Mouse (Mus musculus) CH12.LX (cell line): ENCODE data around the gene Cog1. TPM values are rescaled to one million over a fixed set of nuclear protein-coding genes. Genes with fewer than 3 reads are reported as not detected.
A peak's percentile ranks its signal among the peaks of the same experiment; 100 is the strongest.

Experiments
- DNase-seq: peaks from one replicate; pipeline ENCODE4 v3.0.0-alpha.2; 2013; ENCODE audit errors: extremely low read depth
- H3K27ac ChIP-seq: 2 replicates; pipeline ENCODE4 v1.5.1; 2012; ENCODE audit warnings: low read depth, mild to moderate bottlenecking, control low read depth, moderate library complexity; ENCODE audit not compliant: insufficient read depth
- H3K27me3 ChIP-seq: replicated peaks from 2 replicates; pipeline ENCODE3; 2012; ENCODE audit warnings: inconsistent platforms
- H3K36me3 ChIP-seq, 2 experiments: replicated peaks in 1 of 2; 2 replicates each; pipeline versions ENCODE3 to v1.6.1; 2012; ENCODE audit warnings: inconsistent platforms in 1 of 2, low read length in 1 of 2, mild to moderate bottlenecking in 1 of 2, mixed read lengths in 1 of 2, moderate library complexity in 1 of 2; ENCODE audit not compliant: control insufficient read depth in 1 of 2, insufficient read depth in 1 of 2
- H3K4me1 ChIP-seq, 2 experiments: 2 replicates each; pipeline ENCODE4 v1.6.1; 2012; ENCODE audit warnings: inconsistent platforms in 1 of 2, moderate library complexity in 1 of 2; ENCODE audit not compliant: insufficient read depth in 2 of 2, control insufficient read depth in 1 of 2
- H3K4me2 ChIP-seq: 2 replicates; pipeline ENCODE4 v1.6.1; 2012; ENCODE audit warnings: low read depth, mild to moderate bottlenecking, control low read depth; ENCODE audit not compliant: poor library complexity, insufficient read depth, severe bottlenecking
- H3K4me3 ChIP-seq, 3 experiments: fragments of 150-350 bp in 1 of 3; sonication (generic) in 1 of 3; replicated peaks in 1 of 3; 2 replicates each; pipeline versions ENCODE3 to v1.5.1; 2011 to 2012; ENCODE audit warnings: low read depth in 2 of 3, low read length in 2 of 3, mild to moderate bottlenecking in 2 of 3, moderate library complexity in 2 of 3, control low read depth in 1 of 3, improper control_type of control experiment in 1 of 3, inconsistent platforms in 1 of 3, mixed read lengths in 1 of 3; ENCODE audit not compliant: poor library complexity in 1 of 3
- H3K79me2 ChIP-seq: replicated peaks from 2 replicates; pipeline ENCODE4 v1.6.1; 2012; ENCODE audit warnings: mild to moderate bottlenecking, moderate library complexity; ENCODE audit not compliant: control insufficient read depth, poor library complexity, insufficient read depth, severe bottlenecking; ENCODE audit errors: extremely low read depth
- H3K9ac ChIP-seq: 2 replicates; pipeline ENCODE4 v1.6.1; 2012; ENCODE audit warnings: low read depth, mild to moderate bottlenecking, control low read depth, moderate library complexity; ENCODE audit not compliant: insufficient read depth
- H3K9me3 ChIP-seq: replicated peaks from 2 replicates; pipeline ENCODE3; 2012; ENCODE audit warnings: low read length, inconsistent platforms, mixed read lengths
- BHLHE40 ChIP-seq: IDR thresholded peaks from 2 replicates; pipeline ENCODE4 v1.6.1; 2011; ENCODE audit warnings: mild to moderate bottlenecking, low read depth, low read length, improper control_type of control experiment
- CHD1 ChIP-seq: IDR thresholded peaks from 2 replicates; pipeline ENCODE4 v1.6.1; 2012; ENCODE audit warnings: low read depth, low read length, improper control_type of control experiment, inconsistent platforms
- CHD2 ChIP-seq: IDR thresholded peaks from 2 replicates; pipeline ENCODE4 v1.6.1; 2011; ENCODE audit warnings: low read length, improper control_type of control experiment
- CTCF ChIP-seq, 2 experiments: IDR thresholded peaks in 1 of 2; conservative IDR thresholded peaks in 1 of 2; 2 replicates each; pipeline ENCODE4 v1.5.1; 2011 to 2012; ENCODE audit warnings: low read depth in 2 of 2, low read length in 2 of 2, improper control_type of control experiment in 1 of 2, inconsistent platforms in 1 of 2, mild to moderate bottlenecking in 1 of 2, moderate library complexity in 1 of 2
- E2F4 ChIP-seq: IDR thresholded peaks from 2 replicates; pipeline ENCODE4 v1.6.1; 2011; ENCODE audit warnings: low read depth, low read length, improper control_type of control experiment; ENCODE audit not compliant: insufficient replicate concordance
- ELF1 ChIP-seq: IDR thresholded peaks from 2 replicates; pipeline ENCODE4 v1.6.1; 2014; ENCODE audit warnings: low read depth, mild to moderate bottlenecking, inconsistent platforms, low read length, improper control_type of control experiment
- ETS1 ChIP-seq: conservative IDR thresholded peaks from 2 replicates; pipeline ENCODE4 v1.6.1; 2012; ENCODE audit warnings: low read depth, mild to moderate bottlenecking, inconsistent platforms, low read length, improper control_type of control experiment, moderate library complexity
- HCFC1 ChIP-seq: IDR thresholded peaks from 2 replicates; pipeline ENCODE4 v1.6.1; 2012; ENCODE audit warnings: low read depth, mild to moderate bottlenecking, inconsistent platforms, low read length, improper control_type of control experiment
- IRF4 ChIP-seq: IDR thresholded peaks from 2 replicates; pipeline ENCODE4 v1.6.1; 2014; ENCODE audit warnings: low read depth, mild to moderate bottlenecking, inconsistent platforms, low read length, improper control_type of control experiment
- JUN ChIP-seq: IDR thresholded peaks from 2 replicates; pipeline ENCODE4 v1.6.1; 2011; ENCODE audit warnings: low read depth, mild to moderate bottlenecking, low read length, improper control_type of control experiment, moderate library complexity; ENCODE audit not compliant: insufficient read depth
- JUND ChIP-seq: conservative IDR thresholded peaks from 2 replicates; pipeline ENCODE4 v1.6.1; 2011; ENCODE audit warnings: low read depth, low read length, improper control_type of control experiment
- KAT2A ChIP-seq: IDR thresholded peaks from 2 replicates; pipeline ENCODE4 v1.6.1; 2012; ENCODE audit warnings: low read length, improper control_type of control experiment, inconsistent platforms; ENCODE audit not compliant: insufficient replicate concordance
- MAFK ChIP-seq: IDR thresholded peaks from 2 replicates; pipeline ENCODE4 v1.6.1; 2011; ENCODE audit warnings: low read length, improper control_type of control experiment; ENCODE audit not compliant: insufficient replicate concordance
- MAZ ChIP-seq: IDR thresholded peaks from 2 replicates; pipeline ENCODE4 v1.6.1; 2012; ENCODE audit warnings: low read depth, mild to moderate bottlenecking, inconsistent platforms, low read length, improper control_type of control experiment, moderate library complexity
- MEF2A ChIP-seq: IDR thresholded peaks from 2 replicates; pipeline ENCODE4 v1.6.1; 2014; ENCODE audit warnings: low read depth, mild to moderate bottlenecking, inconsistent platforms, low read length, improper control_type of control experiment, borderline replicate concordance
- MYC ChIP-seq: IDR thresholded peaks from 2 replicates; pipeline ENCODE4 v1.6.1; 2011; ENCODE audit warnings: low read depth, mild to moderate bottlenecking, improper control_type of control experiment, low read length
- NELFE ChIP-seq: IDR thresholded peaks from 2 replicates; pipeline ENCODE4 v1.6.1; 2011; ENCODE audit warnings: low read depth, low read length, improper control_type of control experiment
- NRF1 ChIP-seq: IDR thresholded peaks from 2 replicates; pipeline ENCODE4 v1.6.1; 2014; ENCODE audit warnings: low read depth, mild to moderate bottlenecking, inconsistent platforms, low read length, improper control_type of control experiment, moderate library complexity
- PAX5 ChIP-seq: IDR thresholded peaks from 2 replicates; pipeline ENCODE4 v1.6.1; 2012; ENCODE audit warnings: low read length, inconsistent platforms, mixed read lengths
- POLR2A ChIP-seq: IDR thresholded peaks from 2 replicates; pipeline ENCODE4 v1.6.1; 2011; ENCODE audit warnings: low read depth, mild to moderate bottlenecking, improper control_type of control experiment, low read length
- RAD21 ChIP-seq: IDR thresholded peaks from 2 replicates; pipeline ENCODE4 v1.6.1; 2011; ENCODE audit warnings: low read depth, mild to moderate bottlenecking, low read length, improper control_type of control experiment, moderate library complexity
- RCOR1 ChIP-seq: conservative IDR thresholded peaks from 2 replicates; pipeline ENCODE4 v1.6.1; 2012; ENCODE audit warnings: low read depth, mild to moderate bottlenecking, inconsistent platforms, low read length, improper control_type of control experiment
- SMC3 ChIP-seq: IDR thresholded peaks from 2 replicates; pipeline ENCODE4 v1.6.1; 2011; ENCODE audit warnings: low read depth, low read length, improper control_type of control experiment
- TBP ChIP-seq: conservative IDR thresholded peaks from 2 replicates; pipeline ENCODE4 v1.6.1; 2011; ENCODE audit warnings: low read depth, low read length, improper control_type of control experiment
- TCF12 ChIP-seq: IDR thresholded peaks from 2 replicates; pipeline ENCODE4 v1.6.1; 2014; ENCODE audit warnings: low read depth, mild to moderate bottlenecking, inconsistent platforms, low read length, improper control_type of control experiment
- UBTF ChIP-seq: IDR thresholded peaks from 2 replicates; pipeline ENCODE4 v1.6.1; 2012; ENCODE audit warnings: low read depth, mild to moderate bottlenecking, inconsistent platforms, low read length, improper control_type of control experiment, moderate library complexity
- USF1 ChIP-seq: IDR thresholded peaks from 2 replicates; pipeline ENCODE4 v1.6.1; 2014; ENCODE audit warnings: low read depth, mild to moderate bottlenecking, inconsistent platforms, low read length, improper control_type of control experiment
- USF2 ChIP-seq: conservative IDR thresholded peaks from 2 replicates; pipeline ENCODE4 v1.6.1; 2011; ENCODE audit warnings: low read depth, low read length, improper control_type of control experiment
- ZC3H11A ChIP-seq: IDR thresholded peaks from 2 replicates; pipeline ENCODE4 v1.6.1; 2012; ENCODE audit warnings: low read depth, mild to moderate bottlenecking, inconsistent platforms, low read length, improper control_type of control experiment
- ZKSCAN1 ChIP-seq: IDR thresholded peaks from 2 replicates; pipeline ENCODE4 v1.6.1; 2012; ENCODE audit warnings: low read depth, inconsistent platforms, low read length, improper control_type of control experiment, borderline replicate concordance
- ZMIZ1 ChIP-seq: IDR thresholded peaks from 2 replicates; pipeline ENCODE4 v1.6.1; 2012; ENCODE audit warnings: low read depth, mild to moderate bottlenecking, inconsistent platforms, low read length, improper control_type of control experiment
- ZNF384 ChIP-seq: IDR thresholded peaks from 2 replicates; pipeline ENCODE4 v1.6.1; 2012; ENCODE audit warnings: low read depth, low read length, improper control_type of control experiment, inconsistent platforms
- dilution Hi-C: fragments of 300-500 bp; cut with MboI; formaldehyde crosslinking; loops from 2 replicates; pipeline ENCODE4 v1.14.3; 2020; ENCODE audit warnings: low sequenced_read_pairs; ENCODE audit not compliant: extremely low pct_unique_long_range_greater_than_20kb, extremely low pct_ligation_motif_present
- in situ Hi-C: fragments of 300-500 bp; cut with MboI; formaldehyde crosslinking; loops from 3 replicates; pipeline ENCODE4 v1.14.3; 2019; ENCODE audit warnings: low sequenced_read_pairs, low pct_ligation_motif_present, low pct_unique_long_range_greater_than_20kb, mixed read lengths
- polyA plus RNA-seq: library from polyadenylated mRNA; unstranded; fragments of >175 nt; gene quantifications from 2 replicates; pipeline ENCODE4 v1.2.1, GENCODE M21; 2012; ENCODE audit warnings: low read depth; ENCODE audit not compliant: insufficient read length
- total RNA-seq, 2 experiments: library from RNA; depleted of rRNA; stranded (reverse); fragments of 300-350 nt in 1 of 2; fragments of >200 nt in 1 of 2; gene quantifications; 2 replicates each; pipeline ENCODE4 v1.2.3; 2012 to 2014

Gene Cog1
- total and polyA plus RNA-seq, 3 experiments: 15.8 to 38.6 (median 28.2) TPM

DNA sequence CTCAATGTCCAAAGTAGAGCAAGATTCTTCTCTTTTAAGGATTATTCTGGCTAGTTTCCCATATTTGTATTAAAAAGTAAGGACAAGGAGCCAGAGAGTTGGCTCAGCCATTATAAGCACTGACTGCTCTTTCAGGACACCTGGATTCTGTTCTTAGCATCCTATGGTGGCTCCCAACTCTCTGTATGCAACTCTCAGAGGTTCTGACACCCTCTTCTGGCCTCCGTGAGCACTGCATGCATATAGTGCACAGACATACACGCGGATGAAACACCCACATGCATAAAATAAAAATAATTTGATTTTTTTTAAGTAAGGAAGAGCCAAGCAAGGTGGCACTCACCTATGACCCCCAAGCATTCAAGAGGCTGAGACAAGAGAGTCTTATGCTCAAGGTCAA, 3.8 kb upstream of the Cog1 start:
- DNase-seq: no peak
- in situ Hi-C loops (no loop called here), dilution Hi-C loops (no loop called here)
- Histone ChIP-seq H3K27ac (no peak overlapping the region), H3K36me3 (no peaks in the 10 kb centered on the region), H3K4me2 (no peak overlapping the region), H3K9ac (no peak overlapping the region), H3K4me1 (peaks cover 3 to 14% of the 10 kb centered on the region in 2 experiments; a peak in 3 of 4 replicates), H3K9me3 (peaks cover 4% of the 10 kb centered on the region), H3K27me3 (peaks cover 2% of the 10 kb centered on the region), H3K79me2 (no peaks in the 10 kb centered on the region), H3K4me3 (no peak overlapping the region)
- TF ChIP-seq CTCF (conservative IDR thresholded peaks at IDR 0.05 in 1 of 2, IDR thresholded peaks at IDR 0.05 in 1 of 2; ENCODE audit: low read depth in 2 of 2, low read length in 2 of 2): peak in 1 of 2 experiments; percentile 36; a peak in 2 of 4 replicates
- no peak for TF ChIP-seq BHLHE40

DNA sequence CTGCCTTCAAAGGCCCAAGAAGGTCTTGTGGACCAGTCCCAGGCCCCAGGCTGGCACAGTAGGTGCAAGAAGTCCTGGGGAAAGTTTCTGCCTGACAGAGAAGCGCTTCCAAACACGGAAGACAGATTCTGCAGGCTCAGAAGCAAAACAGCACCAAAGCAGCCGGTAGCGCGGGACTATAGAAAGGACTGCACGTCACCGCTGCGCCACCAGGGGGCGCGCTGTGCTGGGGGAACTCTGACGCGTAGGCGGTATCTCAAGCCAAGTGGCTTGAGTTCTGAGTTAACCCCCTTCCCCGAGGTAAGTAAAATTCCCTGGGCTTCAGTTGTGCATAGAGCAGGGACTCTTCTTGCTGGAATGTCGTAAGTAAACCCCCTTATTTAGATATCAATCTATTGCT, 817 bp upstream of the Cog1 start:
- TF ChIP-seq RCOR1: no peak
- TF ChIP-seq ELF1: no peak
- no peak for TF ChIP-seq CHD2
- TF ChIP-seq CHD1: no peak
- no peak for TF ChIP-seq NRF1
- TF ChIP-seq USF1: no peak
- TF ChIP-seq MAFK: no peak
- 0 out of 2 replicates have a peak, but pooled peaks have one; percentile 6 for TF ChIP-seq NELFE
- no peak for TF ChIP-seq UBTF
- TF ChIP-seq JUND: no peak
- TF ChIP-seq ZC3H11A: no peak
- TF ChIP-seq TCF12: 0 out of 2 replicates have a peak, but pooled peaks have one; percentile 15
- TF ChIP-seq MYC: 0 out of 2 replicates have a peak, but pooled peaks have one; percentile 0
- no peak for TF ChIP-seq ETS1
- no peak for TF ChIP-seq ZNF384
- TF ChIP-seq TBP: no peak
- no peak for TF ChIP-seq POLR2A
- no peak for TF ChIP-seq ZMIZ1
- no peak for TF ChIP-seq MAZ
- no peak for TF ChIP-seq ZKSCAN1
- no peak for TF ChIP-seq USF2
- no peak; the same call in 1 of the 2 replicates for TF ChIP-seq HCFC1
- TF ChIP-seq KAT2A: no peak
- peak; percentile 87 to 98 for TF ChIP-seq CTCF (conservative IDR thresholded peaks at IDR 0.05 in 1 of 2, IDR thresholded peaks at IDR 0.05 in 1 of 2; ENCODE audit: low read depth in 2 of 2, low read length in 2 of 2)
- no peak for TF ChIP-seq E2F4
- no peak for TF ChIP-seq PAX5
- no peak for TF ChIP-seq BHLHE40
- peak; percentile 67 for TF ChIP-seq SMC3
- no peak for TF ChIP-seq JUN
- no peak for TF ChIP-seq MEF2A
- TF ChIP-seq IRF4: no peak
- TF ChIP-seq RAD21: peak; percentile 53
- H3K4me3 ChIP-seq: peak overlapping the region in 1 of 3 experiments; percentile 76
- H3K4me1 ChIP-seq: peaks cover 9 to 28% of the 10 kb centered on the region in 2 experiments; a peak in 3 of 4 replicates
- H3K9me3 ChIP-seq: peaks cover 4% of the 10 kb centered on the region
- dilution Hi-C loops (no loop called here), in situ Hi-C loops (no loop called here)
- H3K27me3 ChIP-seq: peaks cover 2% of the 10 kb centered on the region
- peak; percentile 84 for DNase-seq
- no peak overlapping the region for H3K4me2 ChIP-seq
- no peak overlapping the region for H3K27ac ChIP-seq
- no peak overlapping the region for H3K9ac ChIP-seq
- no peaks in the 10 kb centered on the region for H3K79me2 ChIP-seq
- peaks cover 17 to 21% of the 10 kb centered on the region in 2 experiments for H3K36me3 ChIP-seq
